Mouse (Mus musculus): ENCODE measurements around the gene Abl2.

DNA sequence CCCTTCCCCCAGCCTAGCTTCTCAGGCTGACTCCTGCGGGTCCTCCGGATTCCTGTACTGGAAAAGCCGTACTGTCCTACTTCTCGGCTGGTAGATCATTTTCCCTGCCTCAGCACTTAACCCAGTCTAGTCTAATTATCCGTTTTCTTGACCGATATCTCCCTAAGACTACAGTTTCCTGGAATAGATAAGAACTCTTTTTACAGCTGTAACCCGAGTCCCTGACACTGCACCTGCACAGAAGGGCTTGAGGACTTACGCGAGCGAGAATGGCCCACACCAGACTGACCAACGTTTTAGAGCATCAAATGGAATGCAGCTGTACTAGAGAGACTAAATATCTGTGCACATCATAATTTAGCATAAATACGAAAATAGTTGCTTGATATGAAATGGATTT lies 14.6 kb upstream of the Abl2 start:
- no peak for TF ChIP-seq CTCF (IDR thresholded peaks at IDR 0.05; ENCODE audit: borderline replicate concordance, insufficient read depth, low read length)
- TF ChIP-seq POLR2A (IDR thresholded peaks at IDR 0.05; ENCODE audit: low read depth, low read length), result no peak

All from embryonic fibroblast, embryonic 13.5 days (primary cell).